Mouse (Mus musculus): ENCODE results near the gene Prss16.

- no peak for TF ChIP-seq CTCF (IDR thresholded peaks at IDR 0.05; ENCODE audit: extremely low read depth, insufficient read depth, insufficient read length, insufficient replicate concordance)
- TF ChIP-seq POLR2A (IDR thresholded peaks at IDR 0.05; ENCODE audit: low read depth, low read length): no peak
Measured at GRCm38 (mm10) chr13:22040464-22041141, 31.1 kb upstream of the Prss16 start.
